Mouse (Mus musculus): ENCODE measurements at regions not wholly inside any gene's neighbourhood (a gene's known extent, or its start where the extent isn't known, plus 50 kb on each side); places are given as distances from the start of the nearest gene placed in this dataset.

- no peak overlapping the region for H3K4me3 ChIP-seq (replicated peaks; ENCODE audit: low read depth, low read length)
- no peak overlapping the region for H3K4me2 ChIP-seq (ENCODE audit: low read length)
- H3K4me1 ChIP-seq (ENCODE audit: control insufficient read depth, insufficient read depth, low read length) = no peaks in the 10 kb centered on the region
- H3K9ac ChIP-seq (replicated peaks; ENCODE audit: low read length) = no peak overlapping the region
- DNase-seq = no peak
- H3K9me3 ChIP-seq (ENCODE audit: control insufficient read depth, low read length) = no peaks in the 10 kb centered on the region
- no peak overlapping the region for H3K27ac ChIP-seq (replicated peaks; ENCODE audit: low read depth, low read length)
- no peaks in the 10 kb centered on the region for H3K36me3 ChIP-seq (ENCODE audit: control insufficient read depth, insufficient read depth, low read length)
- H3K27me3 ChIP-seq (ENCODE audit: control insufficient read depth, insufficient read depth, low read length) = no peaks in the 10 kb centered on the region
- WGBS = 94% methylated on average over 8 of the region's 8 CpGs
- no peak for ATAC-seq (ENCODE audit: low FRiP score, low TSS enrichment)
Measured at GRCm38 (mm10) chr1:73516441-73516840, 500.7 kb upstream of the Tnp1 start.

DNA sequence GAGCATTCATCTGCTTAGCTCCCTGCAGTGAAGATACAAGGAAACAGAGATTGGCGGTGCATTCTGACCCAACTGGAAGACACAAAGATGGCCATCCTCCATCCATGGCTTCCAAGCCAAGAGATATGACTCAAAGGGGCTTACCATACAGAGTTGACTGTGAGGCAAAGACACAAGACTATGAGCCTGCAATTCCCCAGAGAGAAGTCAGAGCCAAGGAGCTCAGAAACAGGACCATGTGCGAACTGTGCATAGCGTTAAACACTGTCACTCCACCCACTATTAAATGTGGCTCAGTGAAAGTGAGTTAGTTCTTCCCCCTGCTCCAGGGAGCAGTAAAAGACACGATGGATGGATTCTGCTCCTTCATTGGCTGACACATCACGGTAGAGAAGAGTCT, 500.1 kb upstream of the Tnp1 start:
- Histone ChIP-seq H3K36me3 (ENCODE audit: control insufficient read depth, insufficient read depth, low read length) (no peaks in the 10 kb centered on the region), H3K27ac (replicated peaks; ENCODE audit: low read depth, low read length) (no peak overlapping the region), H3K27me3 (ENCODE audit: control insufficient read depth, insufficient read depth, low read length) (no peaks in the 10 kb centered on the region), H3K4me1 (ENCODE audit: control insufficient read depth, insufficient read depth, low read length) (no peaks in the 10 kb centered on the region), H3K9ac (replicated peaks; ENCODE audit: low read length) (no peak overlapping the region), H3K4me2 (ENCODE audit: low read length) (no peak overlapping the region), H3K4me3 (replicated peaks; ENCODE audit: low read depth, low read length) (no peak overlapping the region), H3K9me3 (ENCODE audit: control insufficient read depth, low read length) (no peaks in the 10 kb centered on the region)
- DNase-seq (no peak), ATAC-seq (ENCODE audit: low FRiP score, low TSS enrichment) (no peak)
- 94% methylated on average over 5 of the region's 5 CpGs for WGBS

- H3K27me3 ChIP-seq (ENCODE audit: control insufficient read depth, insufficient read depth, low read length) = no peaks in the 10 kb centered on the region
- peak; percentile 12 for DNase-seq
- ATAC-seq (ENCODE audit: low FRiP score, low TSS enrichment) = no peak
- no peaks in the 10 kb centered on the region for H3K4me1 ChIP-seq (ENCODE audit: control insufficient read depth, insufficient read depth, low read length)
- H3K9me3 ChIP-seq (ENCODE audit: control insufficient read depth, low read length) = no peaks in the 10 kb centered on the region
- H3K9ac ChIP-seq (replicated peaks; ENCODE audit: low read length) = no peak overlapping the region
- no peaks in the 10 kb centered on the region for H3K36me3 ChIP-seq (ENCODE audit: control insufficient read depth, insufficient read depth, low read length)
- 52% methylated on average over 5 of the region's 5 CpGs for WGBS
- H3K4me3 ChIP-seq (replicated peaks; ENCODE audit: low read depth, low read length) = no peak overlapping the region
- H3K4me2 ChIP-seq (ENCODE audit: low read length) = no peak overlapping the region
- H3K27ac ChIP-seq (replicated peaks; ENCODE audit: low read depth, low read length) = no peak overlapping the region
Measured at GRCm38 (mm10) chr1:73513822-73514221, 498.1 kb upstream of the Tnp1 start.

GRCm38 (mm10) chr1:73512836-73513235, 497.1 kb upstream of the Tnp1 start:
- ATAC-seq (ENCODE audit: low FRiP score, low TSS enrichment) (no peak), DNase-seq (no peak)
- Histone ChIP-seq H3K4me3 (replicated peaks; ENCODE audit: low read depth, low read length) (no peak overlapping the region), H3K36me3 (ENCODE audit: control insufficient read depth, insufficient read depth, low read length) (no peaks in the 10 kb centered on the region), H3K27me3 (ENCODE audit: control insufficient read depth, insufficient read depth, low read length) (no peaks in the 10 kb centered on the region), H3K4me2 (ENCODE audit: low read length) (no peak overlapping the region), H3K4me1 (ENCODE audit: control insufficient read depth, insufficient read depth, low read length) (no peaks in the 10 kb centered on the region), H3K9me3 (ENCODE audit: control insufficient read depth, low read length) (no peaks in the 10 kb centered on the region), H3K9ac (replicated peaks; ENCODE audit: low read length) (no peak overlapping the region), H3K27ac (replicated peaks; ENCODE audit: low read depth, low read length) (no peak overlapping the region)
- 99% methylated on average over 2 of the region's 2 CpGs for WGBS

GRCm38 (mm10) chr1:73507071-73507754, 491.5 kb upstream of the Tnp1 start:
- Histone ChIP-seq H3K4me1 (ENCODE audit: control insufficient read depth, insufficient read depth, low read length) (no peaks in the 10 kb centered on the region), H3K4me2 (ENCODE audit: low read length) (no peak overlapping the region), H3K27me3 (ENCODE audit: control insufficient read depth, insufficient read depth, low read length) (no peaks in the 10 kb centered on the region), H3K36me3 (ENCODE audit: control insufficient read depth, insufficient read depth, low read length) (no peaks in the 10 kb centered on the region), H3K4me3 (replicated peaks; ENCODE audit: low read depth, low read length) (no peak overlapping the region), H3K9me3 (ENCODE audit: control insufficient read depth, low read length) (no peaks in the 10 kb centered on the region), H3K9ac (replicated peaks; ENCODE audit: low read length) (no peak overlapping the region), H3K27ac (replicated peaks; ENCODE audit: low read depth, low read length) (no peak overlapping the region)
- WGBS = 64% methylated on average over 10 of the region's 10 CpGs
- ATAC-seq (ENCODE audit: low FRiP score, low TSS enrichment) (no peak), DNase-seq (no peak)

- Histone ChIP-seq H3K4me3 (replicated peaks; ENCODE audit: low read depth, low read length) (no peak overlapping the region), H3K9ac (replicated peaks; ENCODE audit: low read length) (no peak overlapping the region), H3K27me3 (ENCODE audit: control insufficient read depth, insufficient read depth, low read length) (no peaks in the 10 kb centered on the region), H3K4me2 (ENCODE audit: low read length) (no peak overlapping the region), H3K36me3 (ENCODE audit: control insufficient read depth, insufficient read depth, low read length) (no peaks in the 10 kb centered on the region), H3K27ac (replicated peaks; ENCODE audit: low read depth, low read length) (no peak overlapping the region), H3K9me3 (ENCODE audit: control insufficient read depth, low read length) (no peaks in the 10 kb centered on the region), H3K4me1 (ENCODE audit: control insufficient read depth, insufficient read depth, low read length) (no peaks in the 10 kb centered on the region)
- DNase-seq (no peak), ATAC-seq (ENCODE audit: low FRiP score, low TSS enrichment) (no peak)
- 85% methylated on average over 4 of the region's 4 CpGs for WGBS
Measured at GRCm38 (mm10) chr1:73503611-73504010, 487.9 kb upstream of the Tnp1 start.

GRCm38 (mm10) chr1:73500671-73501070, 485.0 kb upstream of the Tnp1 start:
- Histone ChIP-seq H3K4me3 (replicated peaks; ENCODE audit: low read depth, low read length) (no peak overlapping the region), H3K27ac (replicated peaks; ENCODE audit: low read depth, low read length) (no peak overlapping the region), H3K4me1 (ENCODE audit: control insufficient read depth, insufficient read depth, low read length) (no peaks in the 10 kb centered on the region), H3K27me3 (ENCODE audit: control insufficient read depth, insufficient read depth, low read length) (no peaks in the 10 kb centered on the region), H3K4me2 (ENCODE audit: low read length) (no peak overlapping the region), H3K36me3 (ENCODE audit: control insufficient read depth, insufficient read depth, low read length) (no peaks in the 10 kb centered on the region), H3K9me3 (ENCODE audit: control insufficient read depth, low read length) (no peaks in the 10 kb centered on the region), H3K9ac (replicated peaks; ENCODE audit: low read length) (no peak overlapping the region)
- 26% methylated on average over 3 of the region's 3 CpGs for WGBS
- ATAC-seq (ENCODE audit: low FRiP score, low TSS enrichment) (no peak), DNase-seq (no peak)

DNA sequence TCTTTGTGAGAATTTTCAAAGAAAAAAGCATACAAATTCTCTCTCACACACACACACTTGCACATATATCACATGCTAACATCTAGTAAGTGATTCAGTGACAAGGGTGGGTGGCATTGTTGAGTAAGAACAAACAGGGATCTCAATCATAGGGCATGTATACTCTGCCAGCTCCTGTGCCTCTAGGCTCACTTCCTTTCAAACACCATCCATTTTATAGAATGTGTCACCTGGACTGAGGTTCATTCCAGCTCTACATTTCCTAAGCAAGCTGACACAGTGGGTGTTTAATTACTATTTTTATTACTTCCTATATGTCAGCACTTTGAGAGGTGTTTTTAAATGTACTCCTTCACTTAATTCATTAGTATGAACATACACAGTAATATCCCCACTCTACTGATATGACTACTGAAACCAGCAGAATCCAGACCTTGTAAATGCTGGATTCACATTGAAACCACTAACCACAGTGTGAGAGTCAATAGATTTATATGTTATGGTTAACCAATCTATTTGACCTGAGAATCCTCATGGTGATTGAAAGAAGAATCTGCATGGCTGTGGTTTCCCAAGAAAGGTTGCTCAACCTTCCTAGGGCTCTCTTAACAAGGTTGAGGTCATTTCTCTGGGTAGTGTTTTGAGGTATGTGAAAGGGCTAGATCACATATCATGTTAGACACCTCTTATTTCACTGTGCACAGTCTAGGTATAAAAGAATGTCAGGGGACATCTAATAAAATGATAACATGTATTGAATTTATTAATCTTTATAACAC, 480.5 kb upstream of the Tnp1 start:
- ATAC-seq (ENCODE audit: low FRiP score, low TSS enrichment) = no peak
- H3K4me3 ChIP-seq (replicated peaks; ENCODE audit: low read depth, low read length) = no peak overlapping the region
- H3K27ac ChIP-seq (replicated peaks; ENCODE audit: low read depth, low read length) = no peak overlapping the region
- no peaks in the 10 kb centered on the region for H3K36me3 ChIP-seq (ENCODE audit: control insufficient read depth, insufficient read depth, low read length)
- no peak overlapping the region for H3K9ac ChIP-seq (replicated peaks; ENCODE audit: low read length)
- no peak overlapping the region for H3K4me2 ChIP-seq (ENCODE audit: low read length)
- H3K27me3 ChIP-seq (ENCODE audit: control insufficient read depth, insufficient read depth, low read length) = no peaks in the 10 kb centered on the region
- no peak for DNase-seq
- H3K4me1 ChIP-seq (ENCODE audit: control insufficient read depth, insufficient read depth, low read length) = no peaks in the 10 kb centered on the region
- no peaks in the 10 kb centered on the region for H3K9me3 ChIP-seq (ENCODE audit: control insufficient read depth, low read length)

DNA sequence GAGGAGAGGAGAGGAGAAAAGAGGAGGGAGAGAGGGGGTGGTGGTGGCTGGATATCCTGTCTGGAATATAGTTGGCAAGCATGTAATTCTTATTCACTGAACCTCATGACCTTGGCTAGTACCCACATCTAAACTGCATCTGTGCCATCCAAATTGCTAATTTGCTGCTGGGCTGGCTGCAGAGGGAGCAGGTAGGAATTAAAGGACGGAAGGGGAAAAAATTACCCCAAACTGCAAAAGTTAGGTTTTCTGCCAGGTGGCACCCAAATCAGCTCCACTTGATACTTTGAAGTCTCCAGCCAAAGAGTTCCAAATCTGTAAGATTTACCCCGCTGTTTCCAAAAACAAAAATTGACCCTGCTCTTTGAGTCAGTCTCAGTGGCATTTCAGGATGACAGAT, 466.2 kb upstream of the Tnp1 start:
- H3K27ac ChIP-seq (replicated peaks; ENCODE audit: low read depth, low read length) = no peak overlapping the region
- no peak overlapping the region for H3K4me3 ChIP-seq (replicated peaks; ENCODE audit: low read depth, low read length)
- no peaks in the 10 kb centered on the region for H3K36me3 ChIP-seq (ENCODE audit: control insufficient read depth, insufficient read depth, low read length)
- DNase-seq (no peak), ATAC-seq (ENCODE audit: low FRiP score, low TSS enrichment) (no peak)
- no peak overlapping the region for H3K9ac ChIP-seq (replicated peaks; ENCODE audit: low read length)
- H3K4me2 ChIP-seq (ENCODE audit: low read length) = no peak overlapping the region
- no peaks in the 10 kb centered on the region for H3K9me3 ChIP-seq (ENCODE audit: control insufficient read depth, low read length)
- 80% methylated on average over 2 of the region's 2 CpGs for WGBS
- no peaks in the 10 kb centered on the region for H3K4me1 ChIP-seq (ENCODE audit: control insufficient read depth, insufficient read depth, low read length)
- no peaks in the 10 kb centered on the region for H3K27me3 ChIP-seq (ENCODE audit: control insufficient read depth, insufficient read depth, low read length)

All from midbrain, embryonic 14.5 days (tissue).